Mouse (Mus musculus) myocyte (in vitro differentiated cells): ENCODE data around the gene Gas7.

Experiments
- E2F4 ChIP-seq: IDR thresholded peaks from one replicate; pipeline ENCODE4 v1.6.1; 2011; ENCODE audit warnings: mild to moderate bottlenecking, control low read depth, moderate library complexity; ENCODE audit not compliant: insufficient read depth
- MAX ChIP-seq: IDR thresholded peaks from one replicate; pipeline ENCODE4 v1.6.1; 2011; ENCODE audit warnings: low read depth, mild to moderate bottlenecking, control low read depth
- POLR2A ChIP-seq: IDR thresholded peaks from one replicate; pipeline ENCODE4 v1.6.1; 2011; ENCODE audit warnings: low read depth, mild to moderate bottlenecking, control low read depth, moderate library complexity; ENCODE audit not compliant: insufficient read length
- POLR2AphosphoS2 ChIP-seq: IDR thresholded peaks from one replicate; pipeline ENCODE4 v1.6.1; 2011; ENCODE audit warnings: low read depth, control low read depth; ENCODE audit not compliant: insufficient read length
- TCF12 ChIP-seq: IDR thresholded peaks from one replicate; pipeline ENCODE4 v1.6.1; 2011; ENCODE audit warnings: mild to moderate bottlenecking, control low read depth; ENCODE audit not compliant: poor library complexity, insufficient read depth, severe bottlenecking
- TCF3 ChIP-seq: IDR thresholded peaks from one replicate; pipeline ENCODE4 v1.6.1; 2011; ENCODE audit warnings: low read depth, control low read depth; ENCODE audit not compliant: insufficient read length
- USF1 ChIP-seq: IDR thresholded peaks from one replicate; pipeline ENCODE4 v1.6.1; 2011; ENCODE audit warnings: low read depth, mild to moderate bottlenecking, control low read depth, moderate library complexity

GRCm38 (mm10) chr11:67721485-67721884, 266.2 kb downstream of the Gas7 start:
- no peak for TF ChIP-seq E2F4
- no peak for TF ChIP-seq POLR2A
- TF ChIP-seq TCF12, result no peak
- TF ChIP-seq MAX, result no peak
- no peak for TF ChIP-seq POLR2AphosphoS2
- TF ChIP-seq USF1, result no peak
- TF ChIP-seq TCF3, result no peak
